Mouse (Mus musculus) lung, postnatal 0 days (tissue): ENCODE results near the gene Mcmbp.

Experiments
- CTCF ChIP-seq: IDR thresholded peaks from 2 replicates; pipeline ENCODE4 v1.5.1; 2016; ENCODE audit warnings: antibody characterized with exemption, mild to moderate bottlenecking
- EP300 ChIP-seq: IDR thresholded peaks from 2 replicates; pipeline ENCODE4 v1.6.1; 2016; ENCODE audit warnings: antibody characterized with exemption, mild to moderate bottlenecking, control low read depth

DNA sequence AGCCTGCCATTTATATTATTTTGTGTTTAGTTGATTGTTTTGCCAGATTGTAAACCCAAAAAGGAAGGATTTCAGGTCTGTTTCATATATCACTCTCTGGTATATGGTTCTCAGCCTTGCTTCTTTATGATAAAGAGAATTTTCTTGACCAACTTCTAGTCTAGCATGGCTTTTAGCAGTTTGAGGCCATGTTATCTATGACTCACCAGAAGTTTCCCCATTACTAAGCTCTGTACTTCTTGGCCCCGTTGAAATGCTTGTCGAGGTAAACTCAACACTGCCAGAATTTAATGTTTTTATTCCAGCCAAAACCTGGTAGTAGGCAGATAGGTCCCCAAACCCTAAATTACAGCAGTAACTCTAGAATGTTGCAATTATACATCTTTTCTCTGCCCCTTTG lies 3.6 kb upstream of the Mcmbp start:
- TF ChIP-seq CTCF, result no peak
- TF ChIP-seq EP300, result no peak
